Mouse (Mus musculus) heart, postnatal 4 days (tissue): ENCODE data around the gene Pias1. TPM values are rescaled to one million over a fixed set of nuclear protein-coding genes. Genes with fewer than 3 reads are reported as not detected.

Experiments used
- DNase-seq: peaks from one replicate; pipeline ENCODE4 v3.0.0; 2021
- total RNA-seq, 2 experiments: library from RNA; stranded (reverse); gene quantifications; 2 replicates each; pipeline ENCODE4 v1.2.3; 2021

Pias1 gene
- total RNA-seq, 2 experiments from 2014 or later = 26.3 to 30.5 TPM

- DNase-seq = no peak
Observed at GRCm38 (mm10) chr9:62857216-62857615, 130.5 kb downstream of the Pias1 start.

- DNase-seq = peak; percentile 33
Observed at GRCm38 (mm10) chr9:62854483-62854882, 133.2 kb downstream of the Pias1 start.

- no peak for DNase-seq
Observed at GRCm38 (mm10) chr9:62851571-62851970, 136.2 kb downstream of the Pias1 start.

- DNase-seq = no peak
Observed at GRCm38 (mm10) chr9:62848641-62849040, 139.1 kb downstream of the Pias1 start.

- peak; percentile 95 for DNase-seq
Observed at GRCm38 (mm10) chr9:62847694-62848093, 140.0 kb downstream of the Pias1 start.

GRCm38 (mm10) chr9:62844461-62844860, 143.3 kb downstream of the Pias1 start:
- no peak for DNase-seq

- DNase-seq = no peak
Observed at GRCm38 (mm10) chr9:62843356-62844024, 144.2 kb downstream of the Pias1 start.

- no peak for DNase-seq
Observed at GRCm38 (mm10) chr9:62839172-62839770, 148.5 kb downstream of the Pias1 start.

GRCm38 (mm10) chr9:62838506-62839171, 149.1 kb downstream of the Pias1 start, which contains the start of gene Cln6:
Gene Cln6 (plus strand): TSS chr9:62838785.
- peak; percentile 72 for DNase-seq

- no peak for DNase-seq
Observed at GRCm38 (mm10) chr9:62838146-62838505, 149.6 kb downstream of the Pias1 start.

- DNase-seq = no peak
Observed at GRCm38 (mm10) chr9:62837611-62838010, 150.1 kb downstream of the Pias1 start.

- no peak for DNase-seq
Observed at GRCm38 (mm10) chr9:62835705-62836446, 151.8 kb downstream of the Pias1 start.

GRCm38 (mm10) chr9:62834906-62835305, 152.8 kb downstream of the Pias1 start:
- no peak for DNase-seq

GRCm38 (mm10) chr9:62829877-62830276, 157.8 kb downstream of the Pias1 start:
- DNase-seq = no peak

- peak; percentile 98 for DNase-seq
Observed at GRCm38 (mm10) chr9:62828662-62829086, 159.1 kb downstream of the Pias1 start.

Other genes with a start within 250 kb of the Pias1 start
- gene Fem1b, start 176.0 kb downstream of the Pias1 start, total RNA-seq = 10 to 100 TPM; 40.3 to 41.6 TPM
- gene Cln6, start 149.1 kb downstream of the Pias1 start, total RNA-seq = 10 to 100 TPM; 25.1 to 31.4 TPM
- 1 to 10 TPM; 2.4 to 2.6 TPM for gene Calml4, start 129.8 kb downstream of the Pias1 start, total RNA-seq
- under 1 TPM; 0.10 to 0.23 TPM for gene Skor1, start 161.0 kb upstream of the Pias1 start, total RNA-seq